Mouse (Mus musculus) liver, embryonic 14.5 days (tissue): ENCODE measurements around the gene Tm6sf1. TPM values are rescaled to one million over a fixed set of nuclear protein-coding genes. Genes with fewer than 3 reads are reported as not detected.

Experiments
- ATAC-seq: fragments of 200-750 bp; cut with Nextera tagmentation; 2 replicates; pipeline ENCODE4 v1.8.0; 2017; ENCODE audit warnings: moderate number of reproducible peaks, mild to moderate bottlenecking, moderate library complexity; ENCODE audit not compliant: insufficient read depth
- DNase-seq, 3 experiments: peaks; one replicate each; pipeline ENCODE4 v3.0.0-alpha.2; 2012 to 2013; ENCODE audit warnings: low read depth in 3 of 3, low spot score in 3 of 3
- H3K27ac ChIP-seq: fragments of 300-500 bp; sonication (generic); 2 replicates; pipeline ENCODE4 v1.5.1; 2014; ENCODE audit warnings: moderate library complexity, mild to moderate bottlenecking, control low read depth, inconsistent platforms
- H3K27me3 ChIP-seq: fragments of 300-500 bp; sonication (generic); 2 replicates; pipeline ENCODE4 v1.6.1; 2014; ENCODE audit warnings: mild to moderate bottlenecking, low read length, moderate library complexity; ENCODE audit not compliant: control insufficient read depth, insufficient read depth
- H3K36me3 ChIP-seq: fragments of 300-500 bp; sonication (generic); replicated peaks from 2 replicates; pipeline ENCODE4 v1.6.1; 2014; ENCODE audit warnings: low read depth; ENCODE audit not compliant: control insufficient read depth, insufficient read depth
- H3K4me1 ChIP-seq, 2 experiments: fragments of 200-500 bp in 1 of 2; fragments of 300-500 bp in 1 of 2; sonication (generic) in 1 of 2; replicated peaks; 2 replicates each; pipeline ENCODE4 v1.6.1; 2012 to 2014; ENCODE audit warnings: antibody characterized with exemption in 1 of 2, inconsistent platforms in 1 of 2, low read length in 1 of 2; ENCODE audit not compliant: control insufficient read depth in 2 of 2, insufficient read depth in 2 of 2
- H3K4me2 ChIP-seq: fragments of 300-500 bp; sonication (generic); 2 replicates; pipeline ENCODE4 v1.6.1; 2014; ENCODE audit warnings: low read depth, mild to moderate bottlenecking, control low read depth, moderate library complexity
- H3K4me3 ChIP-seq, 2 experiments: fragments of 200-500 bp in 1 of 2; fragments of 300-500 bp in 1 of 2; sonication (generic) in 1 of 2; 2 replicates each; pipeline ENCODE4 v1.5.1; 2012 to 2014; ENCODE audit warnings: low read depth in 2 of 2, low read length in 2 of 2, mild to moderate bottlenecking in 2 of 2, control low read depth in 1 of 2, inconsistent platforms in 1 of 2, moderate library complexity in 1 of 2; ENCODE audit not compliant: insufficient read depth in 1 of 2
- H3K9ac ChIP-seq: fragments of 300-500 bp; sonication (generic); replicated peaks from 2 replicates; pipeline ENCODE4 v1.6.1; 2014; ENCODE audit warnings: mild to moderate bottlenecking, control low read depth, moderate library complexity
- H3K9me3 ChIP-seq: fragments of 300-500 bp; sonication (generic); 2 replicates; pipeline ENCODE4 v1.6.1; 2016; ENCODE audit warnings: low read length, mixed read lengths; ENCODE audit not compliant: control insufficient read depth
- CTCF ChIP-seq: IDR thresholded peaks from 2 replicates; pipeline ENCODE4 v1.5.1; 2016; ENCODE audit warnings: antibody characterized with exemption, low read depth, control low read depth
- EP300 ChIP-seq: IDR thresholded peaks from 2 replicates; pipeline ENCODE4 v1.6.1; 2016; ENCODE audit warnings: antibody characterized with exemption, low read depth
- whole genome bisulfite sequencing: fragments of 180-500 bp; shearing (Covaris S2); extraction: QIAGEN DNeasy Blood & Tissue Kit; methylation state at CpG from one replicate; pipeline ENCODE4 v1.1.7; 2014; ENCODE audit not compliant: insufficient replicate concordance; 5-methylcytosine and 5-hydroxymethylcytosine counted together
- polyA plus RNA-seq, 2 experiments: library from polyadenylated mRNA; depleted of rRNA in 1 of 2; stranded (reverse) in 1 of 2; unstranded in 1 of 2; fragments of >200 nt; fragmentation: Nextera tagmentation in 1 of 2; extraction: Ambion mirVana in 1 of 2; gene quantifications; 2 replicates each; pipeline versions ENCODE4 v1.2.1 to v1.2.3; 2012 to 2014

Tm6sf1 gene
- polyA plus RNA-seq, 2 experiments: 7.9 to 9.4 TPM

DNA sequence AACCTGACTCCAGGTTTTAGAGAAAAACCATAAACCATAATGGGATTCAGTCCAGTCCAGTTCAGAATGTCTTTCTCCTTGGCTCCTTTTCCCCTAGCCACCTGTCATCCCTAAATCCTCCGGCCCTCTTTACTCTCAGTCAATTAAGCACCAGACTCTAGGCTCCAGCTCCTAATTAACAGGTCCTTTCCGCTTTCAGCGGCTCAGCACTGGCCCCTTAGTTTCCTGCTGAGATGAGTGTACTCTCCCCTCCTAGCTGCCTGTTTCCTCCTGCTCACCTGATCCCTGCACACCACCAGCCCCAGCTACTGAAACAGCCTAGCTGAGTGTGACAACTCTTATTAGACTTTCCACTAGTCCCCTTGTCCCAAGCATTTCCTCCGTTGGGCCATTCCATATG, 11.0 kb upstream of the Tm6sf1 start:
- 82% methylated on average over 4 of the region's 4 CpGs for WGBS
- TF ChIP-seq EP300: no peak
- H3K36me3 ChIP-seq: no peaks in the 10 kb centered on the region
- no peak overlapping the region for H3K4me3 ChIP-seq
- H3K27me3 ChIP-seq: no peaks in the 10 kb centered on the region; the same call in none of the 2 replicates
- no peaks in the 10 kb centered on the region for H3K9me3 ChIP-seq
- no peak overlapping the region for H3K27ac ChIP-seq
- H3K4me2 ChIP-seq: no peak overlapping the region
- no peak for ATAC-seq
- peaks cover 0 to 10% of the 10 kb centered on the region in 2 experiments; a peak in 1 of 4 replicates for H3K4me1 ChIP-seq
- H3K9ac ChIP-seq: no peak overlapping the region
- DNase-seq: no peak

DNA sequence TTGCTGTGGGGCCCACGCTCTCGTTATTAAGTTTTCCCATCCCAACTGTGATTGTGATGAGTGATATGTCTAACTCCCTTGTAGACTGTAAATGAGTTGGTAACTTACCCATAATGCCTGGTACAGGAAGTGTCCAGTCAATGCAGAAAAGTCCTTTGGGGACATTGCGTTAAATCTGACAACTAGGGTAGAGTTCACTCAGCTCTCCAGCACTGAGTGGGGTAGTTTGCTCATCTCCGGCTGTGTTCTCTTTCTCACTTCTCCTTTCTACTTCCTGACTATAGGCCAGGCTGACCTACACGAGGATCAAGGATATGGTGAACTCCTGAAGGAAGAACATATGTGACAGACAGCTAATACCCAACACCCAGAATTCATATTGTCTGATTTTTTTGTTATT, 9.6 kb upstream of the Tm6sf1 start:
- 37% methylated on average over 5 of the region's 5 CpGs for WGBS
- no peak for ATAC-seq
- TF ChIP-seq EP300 (no peak), CTCF (no peak)
- Histone ChIP-seq H3K4me2 (no peak overlapping the region), H3K9ac (no peak overlapping the region), H3K4me3 (no peak overlapping the region), H3K27me3 (no peaks in the 10 kb centered on the region; the same call in none of the 2 replicates), H3K27ac (no peak overlapping the region), H3K36me3 (no peaks in the 10 kb centered on the region), H3K9me3 (no peaks in the 10 kb centered on the region), H3K4me1 (peaks cover 0 to 8% of the 10 kb centered on the region in 2 experiments; a peak in 1 of 4 replicates)
- DNase-seq: no peak

DNA sequence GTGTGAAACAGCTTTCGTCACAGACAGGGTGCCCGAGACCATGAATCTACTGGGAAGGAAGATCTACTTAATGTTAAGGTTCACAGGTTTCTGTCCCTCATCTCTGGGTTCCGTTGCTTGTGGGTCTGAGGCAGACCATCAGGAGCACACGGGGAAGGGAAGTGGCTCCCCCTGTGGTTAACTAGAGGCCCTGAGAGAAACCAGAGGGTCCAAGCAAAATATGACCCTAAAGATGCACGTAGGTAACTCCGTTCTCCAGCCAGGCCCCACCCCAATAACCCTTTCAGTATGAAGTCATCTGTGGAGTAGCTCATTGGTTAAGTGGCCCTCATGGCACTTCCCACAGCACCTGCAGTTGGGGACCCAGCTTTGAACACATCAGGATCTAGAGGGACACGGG, 9.2 kb upstream of the Tm6sf1 start:
- Histone ChIP-seq H3K4me1 (peaks cover 0 to 9% of the 10 kb centered on the region in 2 experiments; a peak in 1 of 4 replicates), H3K4me3 (no peak overlapping the region), H3K27me3 (no peaks in the 10 kb centered on the region; the same call in none of the 2 replicates), H3K36me3 (no peaks in the 10 kb centered on the region), H3K9me3 (no peaks in the 10 kb centered on the region), H3K27ac (no peak overlapping the region), H3K4me2 (no peak overlapping the region), H3K9ac (no peak overlapping the region)
- TF ChIP-seq CTCF (0 out of 2 replicates have a peak, but pooled peaks have one; percentile 9), EP300 (no peak)
- ATAC-seq (no peak), DNase-seq (no peak)
- 37% methylated on average over 7 of the region's 7 CpGs for WGBS

DNA sequence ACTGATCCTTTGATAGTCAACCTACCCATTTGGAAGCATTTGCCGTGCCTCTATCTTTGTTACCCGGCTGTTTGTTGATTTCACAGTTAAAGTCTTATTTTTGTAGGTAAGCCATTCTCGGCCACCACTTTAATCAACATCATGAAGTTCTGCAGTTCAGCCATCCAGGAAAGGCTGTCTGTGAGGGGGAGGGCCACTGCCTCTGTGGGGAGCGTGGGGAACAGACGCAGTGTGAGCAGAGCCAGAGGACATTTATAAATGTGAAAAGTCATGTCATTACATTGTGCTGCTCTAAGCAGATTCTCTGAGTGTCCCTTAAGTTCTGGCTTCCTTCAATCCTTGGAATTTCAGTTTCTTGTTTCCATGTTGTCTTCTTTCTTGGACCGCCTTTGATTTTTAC, 8.6 kb upstream of the Tm6sf1 start:
- Histone ChIP-seq H3K9ac (no peak overlapping the region), H3K27me3 (no peaks in the 10 kb centered on the region; the same call in none of the 2 replicates), H3K27ac (no peak overlapping the region), H3K9me3 (no peaks in the 10 kb centered on the region), H3K36me3 (no peaks in the 10 kb centered on the region), H3K4me2 (no peak overlapping the region), H3K4me3 (no peak overlapping the region), H3K4me1 (peaks cover 0 to 14% of the 10 kb centered on the region in 2 experiments; a peak in 1 of 4 replicates)
- 65% methylated on average over 6 of the region's 6 CpGs for WGBS
- no peak for TF ChIP-seq EP300
- no peak for TF ChIP-seq CTCF
- DNase-seq (no peak), ATAC-seq (no peak)

DNA sequence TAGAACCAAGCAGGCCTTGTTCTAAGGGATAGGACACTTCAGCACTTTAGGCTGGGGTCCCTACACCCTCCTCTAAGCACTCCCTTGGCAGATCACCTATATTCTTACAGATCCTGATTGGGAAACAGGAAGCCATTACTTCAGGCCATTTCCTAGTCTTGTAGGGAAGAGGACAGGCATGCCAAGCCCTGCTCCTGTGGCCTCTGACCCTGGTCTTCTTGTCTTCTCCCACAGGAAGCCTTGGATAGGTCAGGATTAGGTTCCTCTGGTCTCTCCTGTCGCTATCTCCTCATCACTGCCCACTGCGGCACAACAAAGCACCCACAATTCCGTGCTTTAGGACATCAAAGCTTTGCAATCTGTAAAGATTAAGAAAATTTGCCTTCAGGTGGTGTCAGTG, 7.1 kb upstream of the Tm6sf1 start:
- Histone ChIP-seq H3K4me2 (no peak overlapping the region), H3K9me3 (no peaks in the 10 kb centered on the region), H3K27me3 (no peaks in the 10 kb centered on the region; the same call in none of the 2 replicates), H3K4me3 (no peak overlapping the region), H3K4me1 (peaks cover 0 to 11% of the 10 kb centered on the region in 2 experiments; a peak in 1 of 4 replicates), H3K9ac (no peak overlapping the region), H3K36me3 (no peaks in the 10 kb centered on the region), H3K27ac (no peak overlapping the region)
- ATAC-seq (no peak), DNase-seq (no peak)
- WGBS: 51% methylated on average over 3 of the region's 3 CpGs
- TF ChIP-seq EP300 (no peak), CTCF (no peak)
